Mouse (Mus musculus) lung, postnatal 10 days (tissue): Measurements from ENCODE around the gene Cdca4.
A peak's percentile ranks its signal among the peaks of the same experiment; 100 is the strongest.

Experiments used
- DNase-seq: peaks from one replicate; pipeline ENCODE4 v3.0.0; 2021

Gene Cdca4

GRCm38 (mm10) chr12:112798332-112798681, 30.9 kb downstream of the Cdca4 start:
- DNase-seq: peak; percentile 80

- DNase-seq: peak; percentile 75
These were observed 31.4 kb downstream of the Cdca4 start for GRCm38 (mm10) chr12:112797672-112798331.

GRCm38 (mm10) chr12:112796551-112797510, 32.4 kb downstream of the Cdca4 start:
- DNase-seq: no peak

GRCm38 (mm10) chr12:112795466-112796104, 33.6 kb downstream of the Cdca4 start:
- peak; percentile 50 for DNase-seq

GRCm38 (mm10) chr12:112794998-112795397, 34.2 kb downstream of the Cdca4 start:
- DNase-seq: no peak

- DNase-seq: no peak
These were observed 34.8 kb downstream of the Cdca4 start for GRCm38 (mm10) chr12:112794356-112794816.

GRCm38 (mm10) chr12:112793601-112794355, 35.4 kb downstream of the Cdca4 start:
- DNase-seq: peak; percentile 80

- no peak for DNase-seq
These were observed 38.2 kb downstream of the Cdca4 start for GRCm38 (mm10) chr12:112791026-112791425.

GRCm38 (mm10) chr12:112774481-112774880, 54.7 kb downstream of the Cdca4 start:
- DNase-seq: no peak

- no peak for DNase-seq
These were observed 55.2 kb downstream of the Cdca4 start for GRCm38 (mm10) chr12:112774026-112774425.

GRCm38 (mm10) chr12:112773366-112773765, 55.9 kb downstream of the Cdca4 start:
- DNase-seq: no peak

- DNase-seq: no peak
These were observed 56.9 kb downstream of the Cdca4 start for GRCm38 (mm10) chr12:112772306-112772705.

- DNase-seq: no peak
These were observed 58.8 kb downstream of the Cdca4 start for GRCm38 (mm10) chr12:112770396-112770795.
